In the genomic region with DNA sequence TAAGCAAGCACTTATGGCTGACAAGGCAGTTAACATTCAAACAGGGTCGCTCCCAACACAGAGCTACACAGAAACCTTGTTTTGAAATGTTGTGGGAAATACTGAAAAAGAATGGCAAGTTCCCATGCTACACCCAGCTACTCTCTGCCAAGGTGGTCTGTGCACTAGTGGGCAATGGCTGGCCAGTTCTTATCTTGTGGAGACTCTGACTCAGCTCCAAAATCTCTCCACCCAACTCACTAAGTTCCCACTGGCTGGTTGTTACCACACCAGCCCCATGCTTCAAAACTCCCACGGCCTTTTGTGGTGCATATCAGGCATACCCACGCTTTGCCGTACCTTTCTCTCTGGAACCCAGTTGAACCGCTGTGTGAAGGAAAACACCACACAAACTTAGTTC, we compare ENCODE assay signal across 23 mouse cellular contexts. TPM values are rescaled to one million over a fixed set of nuclear protein-coding genes. Genes with fewer than 3 reads are reported as not detected.
DNase-seq lines count a peak whose midpoint lies in the region; ATAC-seq and TF ChIP-seq lines count a peak whose summit lies in the region.
"Had no signal": no experiment of that assay in that cellular context is flagged by ENCODE, and none has a peak within 500 bp of the region (broad histone marks: within the 10 kb centered on the region; RNA-seq: fewer than 3 reads in every experiment).

No protein-coding gene starts in this region.

- H3K9me3 ChIP-seq in heart, postnatal 0 days (replicated peaks; ENCODE audit: control insufficient read depth, low read length) = no peaks in the 10 kb centered on the region
- H3K9me3 ChIP-seq in midbrain, embryonic 11.5 days (ENCODE audit: control insufficient read depth, low read length) = no peaks in the 10 kb centered on the region
- no peaks in the 10 kb centered on the region for H3K9me3 ChIP-seq in midbrain, embryonic 16.5 days (replicated peaks; ENCODE audit: control insufficient read depth, low read length, poor library complexity, severe bottlenecking)
- H3K9me3 ChIP-seq: embryonic facial prominence, embryonic 13.5 days; forebrain, embryonic 13.5 days; megakaryocyte, embryonic 14.5 days; stomach, embryonic 15.5 days had no signal

- no peak overlapping the region for H3ac ChIP-seq in myocyte (ENCODE audit: control insufficient read depth, insufficient read length)

- TF ChIP-seq CTCF in heart, postnatal 0 days (IDR thresholded peaks at IDR 0.05; ENCODE audit: low read depth) = no peak

- peak; percentile 34 to 39 for DNase-seq in heart, adult 18-20 months
- DNase-seq in heart, postnatal 25 days (ENCODE audit: low spot score) = no peak
- DNase-seq in heart, postnatal 0 days (ENCODE audit: low spot score) = no peak
- DNase-seq in heart, postnatal 10 days = no peak
- peak; percentile 75 for DNase-seq in midbrain, embryonic 11.5 days (ENCODE audit: low spot score, missing footprints)
- no peak for DNase-seq in urinary bladder, adult 18-20 months (ENCODE audit: low spot score in 2 of 2)
- DNase-seq: adrenal gland, adult 8-10 months; cerebellum, adult 2 months; cerebellum, postnatal 36 days; embryo, embryonic 11 days; lung, postnatal 10 days; midbrain, embryonic 14.5 days; thymus, postnatal 25 days had no signal

- TF ChIP-seq POLR2A in myocyte (IDR thresholded peaks at IDR 0.05; ENCODE audit: insufficient read length, low read depth) = no peak

- H3K36me3 ChIP-seq in heart, postnatal 0 days (replicated peaks; ENCODE audit: control insufficient read depth, insufficient read depth, low read length) = no peaks in the 10 kb centered on the region
- H3K36me3 ChIP-seq in midbrain, embryonic 11.5 days (ENCODE audit: control insufficient read depth, insufficient read depth, low read length) = no peaks in the 10 kb centered on the region
- no peaks in the 10 kb centered on the region for H3K36me3 ChIP-seq in midbrain, embryonic 16.5 days (ENCODE audit: control insufficient read depth, insufficient read depth, low read length)
- no peaks in the 10 kb centered on the region for H3K36me3 ChIP-seq in myocyte (ENCODE audit: control insufficient read depth, insufficient read depth)
- H3K36me3 ChIP-seq: embryonic facial prominence, embryonic 13.5 days; stomach, embryonic 15.5 days had no signal

- H3K27me3 ChIP-seq in heart, postnatal 0 days (ENCODE audit: control insufficient read depth, insufficient read depth, low read length) = no peaks in the 10 kb centered on the region
- H3K27me3 ChIP-seq in midbrain, embryonic 11.5 days (ENCODE audit: control insufficient read depth, insufficient read depth, low read length) = no peaks in the 10 kb centered on the region
- H3K27me3 ChIP-seq in midbrain, embryonic 16.5 days (ENCODE audit: control insufficient read depth, insufficient read depth, low read depth, low read length) = no peaks in the 10 kb centered on the region
- no peaks in the 10 kb centered on the region for H3K27me3 ChIP-seq in myocyte (ENCODE audit: control insufficient read depth, insufficient read depth, insufficient read length)
- H3K27me3 ChIP-seq: embryonic facial prominence, embryonic 13.5 days; forebrain, embryonic 13.5 days; megakaryocyte, embryonic 14.5 days; stomach, embryonic 15.5 days had no signal

- H3K4me3 ChIP-seq in heart, postnatal 0 days (ENCODE audit: low read depth, low read length) = no peak overlapping the region
- no peak overlapping the region for H3K4me3 ChIP-seq in midbrain, embryonic 11.5 days (ENCODE audit: low read depth, low read length)
- H3K4me3 ChIP-seq in midbrain, embryonic 16.5 days (ENCODE audit: low read depth, low read length) = no peak overlapping the region
- no peak overlapping the region for H3K4me3 ChIP-seq in myocyte
- H3K4me3 ChIP-seq: embryonic facial prominence, embryonic 13.5 days; erythroblast, embryonic 14.5 days; forebrain, embryonic 13.5 days; megakaryocyte, embryonic 14.5 days; stomach, embryonic 15.5 days had no signal

- H3K4me2 ChIP-seq in heart, postnatal 0 days (ENCODE audit: low read depth, low read length) = no peak overlapping the region
- H3K4me2 ChIP-seq in midbrain, embryonic 11.5 days = no peak overlapping the region
- no peak overlapping the region for H3K4me2 ChIP-seq in midbrain, embryonic 16.5 days (ENCODE audit: low read length)
- H3K4me2 ChIP-seq in myocyte (ENCODE audit: low read depth) = peak overlapping the region; percentile 33
- H3K4me2 ChIP-seq: embryonic facial prominence, embryonic 13.5 days; forebrain, embryonic 13.5 days; stomach, embryonic 15.5 days had no signal

- no peak overlapping the region for H3K9ac ChIP-seq in heart, postnatal 0 days (replicated peaks; ENCODE audit: low read depth, low read length)
- no peak overlapping the region for H3K9ac ChIP-seq in midbrain, embryonic 11.5 days (ENCODE audit: low read length)
- H3K9ac ChIP-seq in midbrain, embryonic 16.5 days (ENCODE audit: low read depth, low read length) = no peak overlapping the region
- H3K9ac ChIP-seq: embryonic facial prominence, embryonic 13.5 days; forebrain, embryonic 13.5 days; stomach, embryonic 15.5 days had no signal

- H3K4me1 ChIP-seq in heart, postnatal 0 days (ENCODE audit: control insufficient read depth, insufficient read depth) = peaks cover 41% of the 10 kb centered on the region
- H3K4me1 ChIP-seq in midbrain, embryonic 11.5 days (ENCODE audit: control insufficient read depth, insufficient read depth, low read length) = no peaks in the 10 kb centered on the region
- H3K4me1 ChIP-seq in midbrain, embryonic 16.5 days (ENCODE audit: control insufficient read depth, insufficient read depth, low read length) = 0 out of 2 replicates have a peak, but pooled peaks cover 2% of the 10 kb centered on the region
- H3K4me1 ChIP-seq: stomach, embryonic 15.5 days had no signal

- intact Hi-C loops in heart, postnatal 25 days (cut with DNase I) = no loop called here
- intact Hi-C loops in heart, postnatal 10 days (cut with DNase I) = no loop called here

- peaks cover 100% of the 10 kb centered on the region for H3K79me2 ChIP-seq in myocyte (ENCODE audit: control insufficient read depth, insufficient read depth)

- peak overlapping the region; percentile 75 for H3K27ac ChIP-seq in heart, postnatal 0 days (ENCODE audit: low read depth)
- no peak overlapping the region for H3K27ac ChIP-seq in midbrain, embryonic 11.5 days (ENCODE audit: low read depth, low read length)
- no peak overlapping the region for H3K27ac ChIP-seq in midbrain, embryonic 16.5 days (ENCODE audit: low read length)
- H3K27ac ChIP-seq: embryonic facial prominence, embryonic 13.5 days; forebrain, embryonic 13.5 days; hindbrain, postnatal 0 days; stomach, embryonic 15.5 days had no signal

- 62% methylated on average over 5 of the region's 5 CpGs for WGBS in heart, postnatal 0 days
- 95% methylated on average over 5 of the region's 5 CpGs for WGBS in midbrain, embryonic 11.5 days
- WGBS in midbrain, embryonic 16.5 days = 97% methylated on average over 5 of the region's 5 CpGs

- ATAC-seq in heart, postnatal 0 days (ENCODE audit: insufficient read depth, low read depth) = peak; percentile 14; the same call in 1 of the 2 replicates
- no peak for ATAC-seq in midbrain, embryonic 11.5 days (ENCODE audit: low FRiP score)
- no peak for ATAC-seq in midbrain, embryonic 16.5 days
- ATAC-seq: activated CD4-positive, CD25-positive, alpha-beta regulatory T cell, adult 4 months; forebrain, embryonic 13.5 days; hindbrain, postnatal 0 days; intestine, embryonic 16.5 days had no signal

- no peak for TF ChIP-seq EP300 in heart, postnatal 0 days (IDR thresholded peaks at IDR 0.05; ENCODE audit: low read depth)

TF ChIP-seq in myocyte, 11 proteins besides CTCF, POLR2A, EP300 and RAD21:
- TF ChIP-seq USF1 (IDR thresholded peaks at IDR 0.05; ENCODE audit: low read depth) = no peak
- no peak for TF ChIP-seq TCF3 (IDR thresholded peaks at IDR 0.05; ENCODE audit: insufficient read length, low read depth)
TF ChIP-seq in myocyte: peak in this region for 0.

RNA-seq across cellular contexts. Expression of gene Ube2n, which starts 18.0 kb away (rescaled TPM):
- total RNA-seq in heart, adult 18-20 months (2021) = 10 to 100 TPM; 86.6 to 91.4 TPM
- total RNA-seq in heart, postnatal 25 days (2021) = 100 to 1,000 TPM in 1 of 2 experiments, 10 to 100 TPM in 1; 90.3 to 106 TPM
- total RNA-seq in heart, postnatal 0 days (2014; rRNA removed; ENCODE audit: low replicate concordance) = 158 and 242 TPM in 2 replicates
- polyA plus RNA-seq in heart, postnatal 0 days (2015; fragmentation: Nextera tagmentation; extraction: Ambion mirVana) = 188 and 190 TPM in 2 replicates
- 100 to 1,000 TPM; 118 to 134 TPM for total RNA-seq in heart, postnatal 10 days (2021)
- polyA plus RNA-seq in midbrain, embryonic 11.5 days (2014; fragmentation: Nextera tagmentation; extraction: Ambion mirVana) = 518 and 522 TPM in 2 replicates
- polyA plus RNA-seq in midbrain, embryonic 16.5 days (2015; fragmentation: Nextera tagmentation; extraction: Ambion mirVana) = 372 and 373 TPM in 2 replicates
- polyA plus RNA-seq in myocyte (2012; fragmentation: generic; extraction: Trizol) = 157 TPM

RNA-seq across cellular contexts. Expression of gene Nudt4, which starts 31.0 kb away (rescaled TPM):
- total RNA-seq in heart, adult 18-20 months (2021) = 100 to 1,000 TPM; 308 to 356 TPM
- 100 to 1,000 TPM; 263 to 282 TPM for total RNA-seq in heart, postnatal 25 days (2021)
- 72.2 and 74.5 TPM in 2 replicates for total RNA-seq in heart, postnatal 0 days (2014; rRNA removed; ENCODE audit: low replicate concordance)
- 70.0 and 81.3 TPM in 2 replicates for polyA plus RNA-seq in heart, postnatal 0 days (2015; fragmentation: Nextera tagmentation; extraction: Ambion mirVana)
- total RNA-seq in heart, postnatal 10 days (2021) = 100 to 1,000 TPM; 215 to 280 TPM
- polyA plus RNA-seq in midbrain, embryonic 11.5 days (2014; fragmentation: Nextera tagmentation; extraction: Ambion mirVana) = 141 and 148 TPM in 2 replicates
- polyA plus RNA-seq in midbrain, embryonic 16.5 days (2015; fragmentation: Nextera tagmentation; extraction: Ambion mirVana) = 59.9 and 61.0 TPM in 2 replicates
- polyA plus RNA-seq in myocyte (2012; fragmentation: generic; extraction: Trizol) = 36.8 TPM

RNA-seq across cellular contexts. Expression of gene Mrpl42, which starts 31.2 kb away (rescaled TPM):
- total RNA-seq in heart, adult 18-20 months (2021) = 100 to 1,000 TPM; 389 to 421 TPM
- 100 to 1,000 TPM; 456 to 473 TPM for total RNA-seq in heart, postnatal 25 days (2021)
- total RNA-seq in heart, postnatal 0 days (2014; rRNA removed; ENCODE audit: low replicate concordance) = 524 and 645 TPM in 2 replicates
- 928 and 1,023 TPM in 2 replicates for polyA plus RNA-seq in heart, postnatal 0 days (2015; fragmentation: Nextera tagmentation; extraction: Ambion mirVana)
- total RNA-seq in heart, postnatal 10 days (2021) = 100 to 1,000 TPM; 308 to 331 TPM
- 316 and 343 TPM in 2 replicates for polyA plus RNA-seq in midbrain, embryonic 11.5 days (2014; fragmentation: Nextera tagmentation; extraction: Ambion mirVana)
- 237 and 240 TPM in 2 replicates for polyA plus RNA-seq in midbrain, embryonic 16.5 days (2015; fragmentation: Nextera tagmentation; extraction: Ambion mirVana)
- polyA plus RNA-seq in myocyte (2012; fragmentation: generic; extraction: Trizol) = 177 TPM

Comparison
In these comparisons a context has a peak if more than half of its experiments do, and no peak if none do; other contexts are left out.
1. DNase-seq: peak in heart, adult 18-20 months (2 of 2) and midbrain, embryonic 11.5 days (single experiment); none in heart, postnatal 25 days (single experiment), heart, postnatal 0 days (single experiment), heart, postnatal 10 days (0 of 2) and urinary bladder, adult 18-20 months (0 of 2).